Mouse (Mus musculus): ENCODE measurements around the gene Cnn2.
"Not testable (repeated sequence)": the region's sequence is repeated elsewhere in the genome, so short reads cannot be mapped to it uniquely, and the experiment has no call there.

The Cnn2 gene

DNA sequence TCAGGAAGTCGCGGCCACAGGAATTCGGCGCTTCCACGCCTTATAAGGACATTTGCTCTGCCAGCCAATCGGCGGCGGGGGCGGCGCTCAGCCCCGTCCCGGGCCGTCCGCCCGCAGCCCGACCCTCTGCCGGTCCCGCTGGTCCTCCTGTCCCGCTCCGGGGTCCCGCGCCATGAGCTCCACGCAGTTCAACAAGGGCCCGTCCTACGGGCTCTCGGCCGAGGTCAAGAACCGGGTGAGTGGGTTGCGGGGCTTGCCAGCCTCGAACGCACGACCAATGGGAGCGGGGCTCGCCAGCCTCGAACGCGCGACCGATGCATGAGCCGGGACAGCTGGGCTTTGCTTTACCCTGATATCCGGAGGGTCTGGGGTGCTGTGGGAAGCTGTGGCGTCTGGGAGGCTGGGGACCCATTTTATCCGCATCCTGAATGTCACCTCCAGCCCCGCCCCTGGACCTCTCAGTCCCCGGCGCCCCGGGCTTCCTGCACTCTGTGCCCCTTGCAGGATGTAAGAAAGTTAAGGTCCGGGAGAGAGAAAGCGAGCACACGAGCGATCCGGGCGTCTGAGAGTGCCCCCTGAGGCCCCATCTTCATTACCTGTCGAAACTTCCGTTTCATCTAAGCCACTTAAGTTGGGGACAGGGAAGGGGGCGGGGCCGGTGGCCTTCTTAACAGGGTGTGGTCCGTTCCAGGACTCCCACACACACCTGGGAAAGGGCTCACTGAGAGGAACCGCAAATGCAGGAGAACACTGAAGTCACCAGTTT is at the start of gene Cnn2:
TSS of gene Cnn2 (plus strand) at position 79 of the 766 bp plus-strand sequence.
- no peak for DNase-seq (ENCODE audit: low read depth in 1 of 2, low spot score in 2 of 2)

GRCm38 (mm10) chr10:79940749-79941148 is 47.6 kb upstream of the Cnn2 start:
- DNase-seq (ENCODE audit: low read depth in 1 of 2, low spot score in 2 of 2): peak; percentile 73 to 79

GRCm38 (mm10) chr10:79942988-79943387 is 45.4 kb upstream of the Cnn2 start:
- no peak for DNase-seq (ENCODE audit: low read depth in 1 of 2, low spot score in 2 of 2)

DNA sequence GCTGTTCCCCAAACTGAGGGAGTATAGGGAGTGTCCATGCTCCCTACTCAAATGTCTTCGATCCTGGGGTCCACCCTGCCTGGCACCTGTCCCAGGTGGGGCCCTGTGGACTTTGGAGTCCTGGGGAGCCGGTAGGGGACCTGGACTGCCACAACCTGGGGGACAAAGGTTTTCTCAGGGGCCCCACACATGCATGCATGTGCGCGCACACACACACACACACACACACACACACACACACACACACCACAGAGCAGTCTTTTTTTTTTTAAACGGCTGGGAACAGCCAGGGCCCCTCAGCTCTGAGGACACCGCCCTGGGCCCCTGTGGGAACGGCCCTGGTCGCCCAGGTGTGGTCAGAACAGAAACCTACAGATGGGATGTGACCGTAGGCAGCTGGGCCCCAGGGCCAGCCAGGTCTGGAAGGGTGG is 44.9 kb upstream of the Cnn2 start:
- DNase-seq (ENCODE audit: low read depth in 1 of 2, low spot score in 2 of 2): no peak

DNA sequence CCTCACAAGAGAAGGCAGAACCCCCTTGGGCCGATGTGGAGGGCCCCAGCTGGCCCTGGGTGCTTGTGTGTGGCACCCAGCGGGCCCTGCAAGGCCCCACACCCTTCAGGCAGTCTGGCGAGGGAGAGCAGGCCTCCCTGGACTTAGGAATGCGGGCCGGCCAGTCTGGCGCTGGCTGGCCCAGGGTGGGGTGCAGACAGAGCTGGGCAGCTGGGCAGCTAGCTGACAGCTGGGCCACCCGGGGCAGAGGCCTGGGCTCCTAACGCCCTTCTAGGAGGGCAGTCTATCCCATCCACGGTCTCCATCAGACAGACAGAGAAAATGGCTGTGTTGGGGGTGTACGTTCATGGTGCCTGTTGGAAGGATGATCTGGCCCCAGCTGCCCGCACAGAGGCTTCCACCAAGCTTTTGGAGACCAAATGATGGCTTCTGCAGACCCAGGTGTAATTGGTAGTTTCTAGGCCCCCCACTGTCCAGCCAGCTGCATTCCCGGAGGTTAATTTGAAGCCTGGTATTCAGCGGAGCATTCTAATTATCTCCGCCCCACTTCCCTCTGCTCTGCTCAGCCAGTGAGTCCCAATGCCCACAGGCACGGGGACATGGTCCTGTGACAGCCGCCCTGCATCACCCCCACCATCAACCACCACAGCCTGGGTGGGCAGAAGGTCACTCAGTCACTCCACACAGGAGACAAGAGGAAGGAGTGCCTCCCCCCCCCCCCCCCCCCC is 42.7 kb upstream of the Cnn2 start:
- DNase-seq (ENCODE audit: low read depth in 1 of 2, low spot score in 2 of 2): no peak

- no peak for DNase-seq (ENCODE audit: low read depth in 1 of 2, low spot score in 2 of 2)
Measured at GRCm38 (mm10) chr10:79946752-79947322, 41.5 kb upstream of the Cnn2 start.

DNA sequence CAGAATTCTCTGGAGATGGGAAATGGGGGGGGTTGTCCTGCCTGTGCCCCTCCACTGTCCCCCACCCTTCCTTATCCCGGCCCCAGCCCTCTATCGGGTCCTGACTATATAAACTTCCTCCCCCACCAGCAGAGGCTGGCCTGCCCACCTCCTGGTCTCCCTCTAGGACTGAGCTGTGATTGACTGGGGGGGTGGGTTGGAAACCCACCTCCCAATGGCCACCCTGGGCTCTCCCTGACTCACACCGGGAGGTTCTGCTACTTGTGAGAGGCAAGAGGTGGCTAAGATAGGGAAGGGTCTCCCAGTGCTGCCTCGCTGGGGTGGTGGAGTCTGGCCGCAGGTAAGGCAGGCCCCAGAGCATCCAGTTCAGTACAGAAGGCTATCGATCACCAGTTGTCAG is 40.9 kb upstream of the Cnn2 start:
- DNase-seq (ENCODE audit: low read depth in 1 of 2, low spot score in 2 of 2): no peak

GRCm38 (mm10) chr10:79949873-79950272 is 38.5 kb upstream of the Cnn2 start:
- no peak for DNase-seq (ENCODE audit: low read depth in 1 of 2, low spot score in 2 of 2)

- DNase-seq (ENCODE audit: low read depth in 1 of 2, low spot score in 2 of 2): no peak
Measured at GRCm38 (mm10) chr10:79950661-79951060, 37.7 kb upstream of the Cnn2 start.

- DNase-seq (ENCODE audit: low read depth in 1 of 2, low spot score in 2 of 2): no peak
Measured at GRCm38 (mm10) chr10:79953946-79954345, 34.4 kb upstream of the Cnn2 start.

GRCm38 (mm10) chr10:79955691-79956090 is 32.7 kb upstream of the Cnn2 start:
- DNase-seq (ENCODE audit: low read depth in 1 of 2, low spot score in 2 of 2): no peak

DNA sequence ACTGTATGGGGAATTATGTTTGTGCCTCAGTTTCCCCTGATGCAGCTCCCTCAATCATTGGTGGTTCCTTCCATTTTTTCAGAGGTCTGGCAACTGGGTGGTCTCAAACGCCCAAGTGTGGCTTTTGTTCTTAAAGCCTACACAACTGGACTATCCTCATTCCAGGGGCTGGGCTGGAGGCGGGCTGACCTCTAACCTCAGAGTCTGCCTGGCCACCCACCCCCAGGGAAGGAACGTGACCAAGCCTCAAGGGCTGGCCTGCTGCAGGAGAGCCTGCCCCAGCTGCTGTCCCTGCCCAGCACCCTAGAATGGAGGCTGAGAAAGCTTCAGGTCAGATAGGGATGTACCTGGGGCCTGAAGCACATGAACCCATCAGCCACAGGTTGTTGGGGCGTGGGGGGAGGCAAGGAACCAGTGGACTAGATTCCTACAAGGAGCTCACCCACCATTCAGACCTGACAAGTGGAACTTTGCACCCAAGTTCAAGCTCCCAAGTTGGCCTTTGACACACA is 31.7 kb upstream of the Cnn2 start:
- DNase-seq (ENCODE audit: low read depth in 1 of 2, low spot score in 2 of 2): no peak

DNA sequence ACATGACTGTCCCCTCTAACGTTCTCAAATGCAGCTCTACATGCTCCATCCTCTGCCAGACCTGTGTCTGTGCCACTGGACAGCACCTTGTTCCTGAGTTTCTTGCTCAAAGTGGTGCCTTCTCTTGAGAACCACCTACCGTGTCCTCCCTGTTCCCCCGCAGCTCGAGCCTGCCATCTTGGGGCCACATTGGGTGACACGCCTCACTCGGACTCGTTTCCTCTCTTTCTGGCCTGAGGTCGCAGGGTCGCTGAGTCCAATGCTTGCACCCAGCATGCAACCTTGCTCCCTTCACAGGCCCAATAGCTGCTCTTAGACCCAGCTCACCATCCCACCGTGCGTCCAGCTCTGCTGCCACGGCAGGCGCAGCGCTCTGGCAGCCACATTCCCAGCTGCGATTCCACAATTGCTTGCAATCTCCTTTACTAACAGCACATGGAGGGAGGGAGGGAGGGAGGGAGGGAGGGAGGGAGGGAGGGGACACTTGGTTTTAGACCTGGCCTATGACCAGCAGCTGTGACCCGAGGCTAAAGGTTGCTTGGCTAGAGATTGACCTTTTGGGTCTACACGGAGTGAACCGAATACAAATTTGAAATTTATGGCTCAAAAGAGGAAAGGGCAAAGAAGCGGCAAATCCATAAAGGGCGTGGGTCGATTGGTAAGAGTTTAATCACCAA is 30.1 kb upstream of the Cnn2 start:
- peak; percentile 62 to 74 for DNase-seq (ENCODE audit: low read depth in 1 of 2, low spot score in 2 of 2)

DNA sequence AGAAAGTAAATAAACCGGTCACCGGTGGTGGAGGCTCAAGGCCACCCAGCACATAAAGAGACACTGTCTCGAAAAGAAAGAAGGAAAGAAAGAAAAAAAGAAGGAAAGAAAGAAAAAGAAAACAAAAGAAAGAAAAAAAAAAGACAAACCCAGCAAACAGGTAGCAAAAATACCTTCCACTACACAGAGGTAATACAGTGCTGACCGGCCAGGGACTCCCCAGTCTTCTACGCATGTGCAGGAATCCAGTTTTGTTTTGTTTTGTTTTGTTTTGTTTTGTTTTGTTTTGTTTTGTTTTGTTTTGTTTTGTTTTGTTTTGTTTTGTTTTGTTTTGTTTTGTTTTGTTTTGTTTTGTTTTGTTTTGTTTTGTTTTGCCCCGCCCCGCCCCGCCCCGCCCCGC is 29.0 kb upstream of the Cnn2 start:
- DNase-seq (ENCODE audit: low read depth in 1 of 2, low spot score in 2 of 2): not testable (repeated sequence)

DNA sequence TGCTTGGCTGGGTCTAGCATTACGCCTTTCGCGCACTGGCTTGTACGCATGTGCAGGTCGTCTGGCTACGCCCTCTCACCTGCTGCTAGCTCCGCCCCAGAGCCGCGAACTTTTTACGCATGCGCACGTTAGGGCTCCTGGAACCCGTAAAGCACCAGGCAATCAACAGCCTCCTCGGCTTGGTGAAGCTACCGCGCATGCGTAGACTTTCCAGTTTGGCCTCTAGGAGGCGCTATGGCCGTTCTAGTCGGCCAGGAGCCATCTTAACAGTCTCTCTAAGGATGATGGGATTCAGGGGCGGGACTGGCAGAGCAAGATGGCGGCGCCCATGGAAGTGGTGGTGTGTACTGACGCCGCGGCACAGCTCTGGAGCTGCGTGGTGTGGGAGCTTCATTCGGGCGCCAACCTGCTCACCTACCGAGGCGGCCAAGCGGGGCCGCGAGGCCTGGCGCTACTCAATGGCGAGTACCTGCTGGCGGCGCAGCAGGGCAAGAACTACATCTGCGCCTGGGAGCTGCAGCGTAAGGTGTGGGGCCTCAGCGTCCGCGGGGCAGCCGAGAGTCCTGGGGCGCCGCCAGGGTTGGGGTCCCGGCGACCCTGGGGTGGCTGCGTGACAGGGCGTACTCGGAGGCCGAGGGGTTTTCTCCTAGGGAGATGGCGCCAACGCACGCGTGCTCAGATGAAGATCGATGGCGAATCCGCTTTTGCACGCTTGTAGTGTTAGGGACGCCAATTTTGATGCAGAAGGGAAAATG is 28.4 kb upstream of the Cnn2 start, which contains the start of gene Wdr18:
TSS of gene Wdr18 (plus strand) at position 306 of the 755 bp plus-strand sequence.
- peak; percentile 100 for DNase-seq (ENCODE audit: low read depth in 1 of 2, low spot score in 2 of 2)

DNA sequence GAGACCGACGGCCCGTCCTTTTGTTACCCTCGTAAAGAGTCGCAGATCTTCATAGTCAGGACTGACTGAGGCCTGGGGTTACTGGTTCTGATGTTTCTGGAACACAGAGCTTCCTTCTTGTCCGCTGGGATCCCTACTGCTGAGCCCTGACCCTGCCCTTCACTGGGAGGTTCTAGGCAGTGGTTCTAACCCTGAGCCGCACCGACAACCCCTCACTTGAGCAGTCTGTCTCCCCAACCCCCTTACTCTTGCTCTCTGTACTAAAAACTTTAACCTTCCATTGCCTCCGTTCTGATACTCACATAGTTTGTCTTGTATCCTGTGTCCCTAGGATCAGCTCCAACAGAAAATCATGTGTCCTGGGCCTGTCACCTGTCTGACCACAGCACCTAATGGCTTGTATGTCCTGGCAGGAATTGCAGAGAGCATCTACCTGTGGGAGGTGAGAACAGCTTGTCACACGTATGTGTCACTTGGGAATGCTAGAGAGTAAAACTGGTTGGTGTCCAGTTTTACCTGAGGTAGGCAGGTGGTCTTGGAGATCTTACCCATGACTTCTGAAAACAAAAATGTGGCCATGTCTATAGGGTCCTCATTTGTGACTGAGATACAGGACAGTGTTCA is 27.6 kb upstream of the Cnn2 start:
- no peak for DNase-seq (ENCODE audit: low read depth in 1 of 2, low spot score in 2 of 2)

DNA sequence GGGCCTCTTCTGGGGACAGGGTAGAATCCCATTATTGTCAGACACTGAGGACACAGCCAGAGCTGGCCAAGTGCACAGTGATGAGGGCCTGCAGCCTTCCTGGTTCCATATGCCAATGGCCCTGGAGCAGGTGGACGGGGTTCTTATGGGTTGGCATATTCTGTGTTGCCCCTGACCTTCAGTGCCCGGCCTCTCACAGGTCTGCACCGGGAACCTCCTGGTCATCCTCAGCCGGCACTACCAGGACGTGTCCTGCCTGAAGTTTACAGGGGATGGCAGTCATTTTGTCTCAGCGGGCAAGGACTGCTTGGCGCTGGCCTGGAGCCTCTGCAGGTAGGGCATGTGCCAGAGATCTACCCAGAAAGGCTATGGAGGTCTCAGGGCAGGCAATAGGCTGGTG is 23.7 kb upstream of the Cnn2 start:
- no peak for DNase-seq (ENCODE audit: low read depth in 1 of 2, low spot score in 2 of 2)

DNA sequence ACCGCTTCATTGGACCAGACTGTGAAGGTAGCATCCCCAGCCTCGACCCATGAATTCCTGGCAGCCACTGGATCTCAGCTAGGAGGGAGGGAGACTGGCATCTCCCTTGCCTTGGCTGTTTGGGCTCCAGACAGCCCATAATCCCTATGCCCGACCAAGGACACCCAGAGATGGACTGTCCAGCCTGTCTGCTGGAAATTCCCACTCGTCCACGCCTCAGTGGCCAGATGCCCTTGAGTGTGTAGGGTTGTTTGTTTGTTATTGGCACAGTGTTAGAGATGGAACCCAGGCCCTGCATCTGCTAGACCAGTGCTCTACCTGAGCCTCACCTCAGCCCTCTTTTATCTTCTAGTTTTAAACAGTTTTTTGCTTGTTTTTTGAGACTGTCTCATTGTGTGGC is 23.1 kb upstream of the Cnn2 start:
- no peak for DNase-seq (ENCODE audit: low read depth in 1 of 2, low spot score in 2 of 2)

GRCm38 (mm10) chr10:79966886-79967400 is 21.4 kb upstream of the Cnn2 start:
- DNase-seq (ENCODE audit: low read depth in 1 of 2, low spot score in 2 of 2): no peak

GRCm38 (mm10) chr10:79968181-79968580 is 20.2 kb upstream of the Cnn2 start:
- DNase-seq (ENCODE audit: low read depth in 1 of 2, low spot score in 2 of 2): no peak
